Mouse (Mus musculus): Measurements from ENCODE around the gene Pcsk2. TPM values are rescaled to one million over a fixed set of nuclear protein-coding genes. Genes with fewer than 3 reads are reported as not detected.

Pcsk2 gene
- total RNA-seq, 1 experiment: 0.27 TPM

DNA sequence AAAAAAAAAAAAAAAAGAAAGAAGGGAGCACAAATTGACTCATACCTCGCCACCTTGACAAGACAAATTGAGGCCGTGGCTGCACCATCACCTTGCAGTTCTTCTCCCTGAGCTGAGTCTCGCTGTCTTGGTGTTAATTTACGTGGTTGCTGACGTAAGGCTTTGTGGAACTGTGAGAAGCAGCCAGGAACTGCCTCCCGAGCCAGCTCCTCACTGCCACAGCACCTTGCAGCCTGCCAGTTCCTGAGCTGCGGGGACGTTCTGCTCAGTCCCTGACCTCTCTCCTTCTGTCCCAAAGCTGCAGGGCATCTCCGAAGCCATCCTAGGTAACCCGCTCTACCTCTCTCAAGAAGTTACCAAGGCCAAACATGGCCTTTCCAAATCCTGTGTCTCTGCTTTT, 186.5 kb downstream of the Pcsk2 start:
- H3K4me1 ChIP-seq (ENCODE audit: control insufficient read depth in 2 of 2, insufficient read depth in 2 of 2, low read length in 2 of 2, poor library complexity in 1 of 2): no peaks in the 10 kb centered on the region
- no peaks in the 10 kb centered on the region for H3K9me3 ChIP-seq (ENCODE audit: control insufficient read depth, insufficient read depth, low read depth, low read length)
- no peaks in the 10 kb centered on the region for H3K36me3 ChIP-seq (ENCODE audit: control insufficient read depth, insufficient read depth, low read length, poor library complexity, severe bottlenecking)
- TF ChIP-seq HCFC1 (IDR thresholded peaks at IDR 0.05; ENCODE audit: borderline replicate concordance, insufficient read depth, low read length) (no peak), CHD2 (IDR thresholded peaks at IDR 0.05; ENCODE audit: low read depth, low read length) (no peak), MAFK (IDR thresholded peaks at IDR 0.05; ENCODE audit: insufficient read depth, low read depth, low read length) (no peak), ZC3H11A (IDR thresholded peaks at IDR 0.05; ENCODE audit: borderline replicate concordance, low read depth, low read length) (no peak), ZNF384 (IDR thresholded peaks at IDR 0.05; ENCODE audit: low read depth, low read length) (no peak)
- in situ Hi-C loops (cut with MboI; ENCODE audit: low sequenced_read_pairs in 2 of 2, unreplicated experiment in 2 of 2): no loop called here
- DNase-seq (ENCODE audit: low read depth, low spot score): no peak
- H3K4me3 ChIP-seq (ENCODE audit: insufficient read depth in 1 of 2, low read depth in 1 of 2, low read length in 2 of 2, poor library complexity in 1 of 2, severe bottlenecking in 1 of 2): no peak overlapping the region; a peak in 1 of 4 replicates
- no peak overlapping the region for H3K9ac ChIP-seq (ENCODE audit: insufficient read depth, low read depth, low read length, poor library complexity, severe bottlenecking)
- H3K27ac ChIP-seq (ENCODE audit: insufficient read depth, low read depth, low read length, poor library complexity, severe bottlenecking): no peak overlapping the region

DNA sequence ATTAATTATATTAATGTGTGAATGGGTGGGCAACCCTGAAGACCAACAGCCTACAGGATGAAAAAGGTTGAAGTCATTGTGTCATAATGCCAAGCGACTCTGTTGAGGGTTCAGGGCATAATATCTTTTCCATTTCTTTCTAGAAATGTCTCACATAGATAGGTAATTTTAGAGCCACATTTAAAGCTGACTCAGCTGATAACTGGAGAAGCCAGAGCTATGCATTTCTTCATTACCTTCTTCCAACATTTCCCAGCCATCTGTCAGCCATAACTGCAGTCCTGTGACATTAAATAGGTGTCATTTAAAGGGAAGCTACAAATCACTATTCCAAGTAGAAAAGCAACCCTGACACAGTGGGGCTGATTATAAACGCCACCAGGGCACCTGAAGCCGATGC, 189.5 kb downstream of the Pcsk2 start:
- Histone ChIP-seq H3K9ac (ENCODE audit: insufficient read depth, low read depth, low read length, poor library complexity, severe bottlenecking) (no peak overlapping the region), H3K4me3 (ENCODE audit: insufficient read depth in 1 of 2, low read depth in 1 of 2, low read length in 2 of 2, poor library complexity in 1 of 2, severe bottlenecking in 1 of 2) (no peak overlapping the region), H3K4me1 (ENCODE audit: control insufficient read depth in 2 of 2, insufficient read depth in 2 of 2, low read length in 2 of 2, poor library complexity in 1 of 2) (no peaks in the 10 kb centered on the region), H3K36me3 (ENCODE audit: control insufficient read depth, insufficient read depth, low read length, poor library complexity, severe bottlenecking) (no peaks in the 10 kb centered on the region), H3K27ac (ENCODE audit: insufficient read depth, low read depth, low read length, poor library complexity, severe bottlenecking) (no peak overlapping the region), H3K9me3 (ENCODE audit: control insufficient read depth, insufficient read depth, low read depth, low read length) (no peaks in the 10 kb centered on the region)
- TF ChIP-seq MAFK (IDR thresholded peaks at IDR 0.05; ENCODE audit: insufficient read depth, low read depth, low read length) (peak; percentile 73), ZNF384 (IDR thresholded peaks at IDR 0.05; ENCODE audit: low read depth, low read length) (no peak), ZC3H11A (IDR thresholded peaks at IDR 0.05; ENCODE audit: borderline replicate concordance, low read depth, low read length) (no peak)
- DNase-seq (ENCODE audit: low read depth, low spot score): no peak
- in situ Hi-C loops (cut with MboI; ENCODE audit: low sequenced_read_pairs in 2 of 2, unreplicated experiment in 2 of 2): no loop called here

- in situ Hi-C loops (cut with MboI; ENCODE audit: low sequenced_read_pairs in 2 of 2, unreplicated experiment in 2 of 2): no loop called here
- no peaks in the 10 kb centered on the region for H3K4me1 ChIP-seq (ENCODE audit: control insufficient read depth in 2 of 2, insufficient read depth in 2 of 2, low read length in 2 of 2, poor library complexity in 1 of 2)
- TF ChIP-seq ZC3H11A (IDR thresholded peaks at IDR 0.05; ENCODE audit: borderline replicate concordance, low read depth, low read length) (no peak), ZNF384 (IDR thresholded peaks at IDR 0.05; ENCODE audit: low read depth, low read length) (no peak), HCFC1 (IDR thresholded peaks at IDR 0.05; ENCODE audit: borderline replicate concordance, insufficient read depth, low read length) (no peak), CHD2 (IDR thresholded peaks at IDR 0.05; ENCODE audit: low read depth, low read length) (no peak)
Measured at GRCm38 (mm10) chr2:143739475-143740226, 193.7 kb downstream of the Pcsk2 start.

GRCm38 (mm10) chr2:143742436-143742835, 196.5 kb downstream of the Pcsk2 start:
- Histone ChIP-seq H3K9me3 (ENCODE audit: control insufficient read depth, insufficient read depth, low read depth, low read length) (no peaks in the 10 kb centered on the region), H3K4me3 (ENCODE audit: insufficient read depth in 1 of 2, low read depth in 1 of 2, low read length in 2 of 2, poor library complexity in 1 of 2, severe bottlenecking in 1 of 2) (no peak overlapping the region), H3K4me1 (ENCODE audit: control insufficient read depth in 2 of 2, insufficient read depth in 2 of 2, low read length in 2 of 2, poor library complexity in 1 of 2) (no peaks in the 10 kb centered on the region), H3K36me3 (ENCODE audit: control insufficient read depth, insufficient read depth, low read length, poor library complexity, severe bottlenecking) (no peaks in the 10 kb centered on the region), H3K27ac (ENCODE audit: insufficient read depth, low read depth, low read length, poor library complexity, severe bottlenecking) (no peak overlapping the region), H3K9ac (ENCODE audit: insufficient read depth, low read depth, low read length, poor library complexity, severe bottlenecking) (no peak overlapping the region)
- no peak for DNase-seq (ENCODE audit: low read depth, low spot score)
- TF ChIP-seq ZNF384 (IDR thresholded peaks at IDR 0.05; ENCODE audit: low read depth, low read length) (no peak), ZC3H11A (IDR thresholded peaks at IDR 0.05; ENCODE audit: borderline replicate concordance, low read depth, low read length) (no peak), MAFK (IDR thresholded peaks at IDR 0.05; ENCODE audit: insufficient read depth, low read depth, low read length) (no peak), HCFC1 (IDR thresholded peaks at IDR 0.05; ENCODE audit: borderline replicate concordance, insufficient read depth, low read length) (no peak), CHD2 (IDR thresholded peaks at IDR 0.05; ENCODE audit: low read depth, low read length) (no peak)
- in situ Hi-C loops (cut with MboI; ENCODE audit: low sequenced_read_pairs in 2 of 2, unreplicated experiment in 2 of 2): no loop called here

More at GRCm38 (mm10) chr2:143739475-143740226, 193.7 kb downstream of the Pcsk2 start:
- H3K27ac ChIP-seq (ENCODE audit: insufficient read depth, low read depth, low read length, poor library complexity, severe bottlenecking): no peak overlapping the region
- no peaks in the 10 kb centered on the region for H3K36me3 ChIP-seq (ENCODE audit: control insufficient read depth, insufficient read depth, low read length, poor library complexity, severe bottlenecking)
- H3K9ac ChIP-seq (ENCODE audit: insufficient read depth, low read depth, low read length, poor library complexity, severe bottlenecking): no peak overlapping the region
- H3K9me3 ChIP-seq (ENCODE audit: control insufficient read depth, insufficient read depth, low read depth, low read length): no peaks in the 10 kb centered on the region
- no peak overlapping the region for H3K4me3 ChIP-seq (ENCODE audit: insufficient read depth in 1 of 2, low read depth in 1 of 2, low read length in 2 of 2, poor library complexity in 1 of 2, severe bottlenecking in 1 of 2)
- no peak for DNase-seq (ENCODE audit: low read depth, low spot score)

Measured in ES-E14 (cell line).